Mouse (Mus musculus) left cerebral cortex, postnatal 14 days (tissue): ENCODE data around the gene Zfp13. TPM values are rescaled to one million over a fixed set of nuclear protein-coding genes. Genes with fewer than 3 reads are reported as not detected.
A peak's percentile ranks its signal among the peaks of the same experiment; 100 is the strongest.

Experiments
- DNase-seq, 2 experiments: peaks; one replicate each; pipeline ENCODE4 v3.0.0; 2021 to 2022; ENCODE audit warnings: low spot score in 2 of 2, mixed read lengths in 1 of 2
- intact Hi-C: fragments of 180-260 bp; cut with DNase I; formaldehyde crosslinking; loops from one replicate; pipeline ENCODE4 v1.15.1; 2025
- long read RNA-seq, 2 experiments: library from polyadenylated mRNA; stranded (forward); transcript quantifications; one replicate each; pipeline ENCODE4 v2.0.0; 2021
- total RNA-seq, 2 experiments: library from RNA; stranded (reverse); gene quantifications; 2 replicates each; pipeline ENCODE4 v1.2.3; 2021

Gene Zfp13
- 10 to 100 TPM; 28.3 to 29.0 TPM for total RNA-seq
- long read RNA-seq, experiment 1, transcript Zfp13-202 (6 exons, 2,104 nt), result major isoform, 14 of 27 reads
- long read RNA-seq, experiment 1, partial matches to known transcripts, result 3 of 27 reads
- long read RNA-seq, experiment 1, other reads (novel, unspliced or antisense), result 10 of 27 reads
- long read RNA-seq, experiment 2, transcript Zfp13-202 (6 exons, 2,104 nt), result major isoform, 15 of 23 reads
- long read RNA-seq, experiment 2, partial matches to known transcripts, result 0 of 23 reads
- long read RNA-seq, experiment 2, other reads (novel, unspliced or antisense), result 8 of 23 reads

GRCm38 (mm10) chr17:23598582-23599552 is at the start of gene Zfp13:
Zfp13 (minus strand) TSS chr17:23599487.
- DNase-seq, result peak; percentile 66 to 80
- intact Hi-C loops, result no loop called here

GRCm38 (mm10) chr17:23645894-23646293 is 46.6 kb upstream of the Zfp13 start:
- intact Hi-C loops, result no loop called here
- DNase-seq, result no peak

GRCm38 (mm10) chr17:23644613-23645495 is 45.6 kb upstream of the Zfp13 start, which contains the start of gene Mmp25:
Mmp25 (minus strand) TSS chr17:23645277.
- intact Hi-C loops, result no loop called here
- no peak for DNase-seq

- no peak for DNase-seq
- intact Hi-C loops, result no loop called here
These were observed 32.0 kb upstream of the Zfp13 start for GRCm38 (mm10) chr17:23631241-23631640.

- DNase-seq, result peak; percentile 84 to 91
- intact Hi-C loops, result loop anchor here (1.0 kb wide), 1 partner anchor 60 kb away; no protein-coding TSS in a partner anchor
These were observed 31.1 kb upstream of the Zfp13 start for GRCm38 (mm10) chr17:23630195-23631020.

- DNase-seq, result no peak
- intact Hi-C loops, result no loop called here
These were observed 28.5 kb upstream of the Zfp13 start for GRCm38 (mm10) chr17:23627813-23628212.

GRCm38 (mm10) chr17:23620351-23620750 is 21.1 kb upstream of the Zfp13 start:
- intact Hi-C loops, result no loop called here
- no peak for DNase-seq

GRCm38 (mm10) chr17:23617087-23617486 is 17.8 kb upstream of the Zfp13 start:
- intact Hi-C loops, result no loop called here

GRCm38 (mm10) chr17:23610361-23610800 is 11.1 kb upstream of the Zfp13 start:
- DNase-seq, result peak in 1 of 2 experiments; percentile 39
- intact Hi-C loops, result loop anchor here (5.0 kb wide), 1 partner anchor 38 kb away; no protein-coding TSS in a partner anchor

More at GRCm38 (mm10) chr17:23617087-23617486, 17.8 kb upstream of the Zfp13 start:
- no peak for DNase-seq

- DNase-seq, result no peak
- intact Hi-C loops, result loop anchor here (5.0 kb wide), 1 partner anchor 37 kb away; no protein-coding TSS in a partner anchor
These were observed 10.3 kb upstream of the Zfp13 start for GRCm38 (mm10) chr17:23609612-23610011.

- intact Hi-C loops, result no loop called here
- DNase-seq, result no peak
These were observed 5.9 kb upstream of the Zfp13 start for GRCm38 (mm10) chr17:23605220-23605619.

GRCm38 (mm10) chr17:23604394-23604793 is 5.1 kb upstream of the Zfp13 start:
- no peak for DNase-seq
- intact Hi-C loops, result no loop called here

- peak in 1 of 2 experiments; percentile 14 for DNase-seq
- intact Hi-C loops, result no loop called here
These were observed 4.3 kb upstream of the Zfp13 start for GRCm38 (mm10) chr17:23603542-23603941.

- no peak for DNase-seq
- intact Hi-C loops, result no loop called here
These were observed 3.8 kb upstream of the Zfp13 start for GRCm38 (mm10) chr17:23603077-23603476.

- no peak for DNase-seq
- intact Hi-C loops, result no loop called here
These were observed 2.7 kb upstream of the Zfp13 start for GRCm38 (mm10) chr17:23601836-23602585.

- DNase-seq, result no peak
- intact Hi-C loops, result no loop called here
These were observed 1.6 kb upstream of the Zfp13 start, which contains the start of gene Zscan10 for GRCm38 (mm10) chr17:23600641-23601622. Zscan10 (plus strand) TSS chr17:23600856.
